16 mouse cellular contexts compared by ENCODE assay signal in genomic region chr4:75953349-75954060, GRCm38 (mm10).
DNase-seq lines count a peak whose midpoint lies in the region; ATAC-seq lines count a peak whose summit lies in the region.
"Had no signal": no experiment of that assay in that cellular context is flagged by ENCODE, and none has a peak within 500 bp of the region (broad histone marks: within the 10 kb centered on the region; RNA-seq: fewer than 3 reads in every experiment).

No protein-coding gene starts in this region.

- H3K36me3 ChIP-seq in heart, embryonic 13.5 days: peaks cover 7% of the 10 kb centered on the region
- H3K36me3 ChIP-seq in heart, embryonic 11.5 days (ENCODE audit: control insufficient read depth, insufficient read depth, low read length): no peaks in the 10 kb centered on the region
- H3K36me3 ChIP-seq in intestine, embryonic 16.5 days (ENCODE audit: control insufficient read depth, insufficient read depth, low read length): no peaks in the 10 kb centered on the region

- no peak overlapping the region for H3K9ac ChIP-seq in heart, embryonic 13.5 days
- H3K9ac ChIP-seq in heart, embryonic 11.5 days (ENCODE audit: low read depth, low read length): no peak overlapping the region
- no peak overlapping the region for H3K9ac ChIP-seq in intestine, embryonic 16.5 days (ENCODE audit: low read depth, low read length)
- H3K9ac ChIP-seq: hindbrain, embryonic 13.5 days had no signal

- peak; percentile 34 to 44 for DNase-seq in kidney, postnatal 36 days
- DNase-seq in lung, postnatal 10 days: peak; percentile 60
- no peak for DNase-seq in B cell, adult 2 months
- DNase-seq in layer of hippocampus, adult 18-20 months (ENCODE audit: low spot score in 2 of 2): no peak
- DNase-seq: adrenal gland, postnatal 10 days; cerebellum, postnatal 14 days; heart, adult 2 months; liver; retina, postnatal 1 day; spleen, adult 18-20 months had no signal

- H3K27me3 ChIP-seq in heart, embryonic 13.5 days (replicated peaks): no peaks in the 10 kb centered on the region
- H3K27me3 ChIP-seq in heart, embryonic 11.5 days (ENCODE audit: control insufficient read depth, insufficient read depth, low read length): no peaks in the 10 kb centered on the region
- no peaks in the 10 kb centered on the region for H3K27me3 ChIP-seq in intestine, embryonic 16.5 days (replicated peaks; ENCODE audit: control insufficient read depth, insufficient read depth, low read length)
- H3K27me3 ChIP-seq: hindbrain, embryonic 13.5 days; megakaryocyte, embryonic 14.5 days had no signal

- H3K4me2 ChIP-seq in heart, embryonic 13.5 days: no peak overlapping the region
- H3K4me2 ChIP-seq in heart, embryonic 11.5 days: no peak overlapping the region
- H3K4me2 ChIP-seq in intestine, embryonic 16.5 days (ENCODE audit: low read depth, low read length): no peak overlapping the region
- H3K4me2 ChIP-seq: hindbrain, embryonic 13.5 days had no signal

- H3K9me3 ChIP-seq in heart, embryonic 13.5 days: no peaks in the 10 kb centered on the region
- no peaks in the 10 kb centered on the region for H3K9me3 ChIP-seq in heart, embryonic 11.5 days (replicated peaks; ENCODE audit: control insufficient read depth, low read length)
- no peaks in the 10 kb centered on the region for H3K9me3 ChIP-seq in intestine, embryonic 16.5 days (ENCODE audit: control insufficient read depth, low read length)
- H3K9me3 ChIP-seq: hindbrain, embryonic 13.5 days had no signal

- H3K4me1 ChIP-seq in heart, embryonic 13.5 days: peaks cover 10% of the 10 kb centered on the region
- no peaks in the 10 kb centered on the region for H3K4me1 ChIP-seq in heart, embryonic 11.5 days (ENCODE audit: control insufficient read depth, insufficient read depth, low read length)
- H3K4me1 ChIP-seq in intestine, embryonic 16.5 days (ENCODE audit: control insufficient read depth, insufficient read depth, low read length): no peaks in the 10 kb centered on the region
- H3K4me1 ChIP-seq: hindbrain, embryonic 13.5 days; megakaryocyte, embryonic 14.5 days had no signal

- H3K27ac ChIP-seq in heart, embryonic 13.5 days (replicated peaks): peak overlapping the region; percentile 38; the same call in 1 of the 2 replicates
- H3K27ac ChIP-seq in heart, embryonic 11.5 days (ENCODE audit: low read depth, low read length): no peak overlapping the region
- no peak overlapping the region for H3K27ac ChIP-seq in intestine, embryonic 16.5 days (ENCODE audit: low read length)
- H3K27ac ChIP-seq: heart, adult 2 months; hindbrain, embryonic 13.5 days had no signal

- H3K4me3 ChIP-seq in heart, embryonic 13.5 days: no peak overlapping the region
- H3K4me3 ChIP-seq in heart, embryonic 11.5 days (ENCODE audit: low read depth, low read length): no peak overlapping the region
- H3K4me3 ChIP-seq in intestine, embryonic 16.5 days (ENCODE audit: low read length): no peak overlapping the region
- H3K4me3 ChIP-seq: heart, adult 2 months; hindbrain, embryonic 13.5 days; megakaryocyte, embryonic 14.5 days had no signal

- ATAC-seq in heart, embryonic 13.5 days (ENCODE audit: extremely low read depth, insufficient number of reproducible peaks, low FRiP score, low TSS enrichment): no peak
- ATAC-seq in heart, embryonic 11.5 days (replicated peaks; ENCODE audit: insufficient number of reproducible peaks, low FRiP score, low TSS enrichment): no peak
- ATAC-seq in intestine, embryonic 16.5 days: peak; percentile 68
- ATAC-seq in activated CD4-positive, CD25-positive, alpha-beta regulatory T cell, adult 4 months: no peak

- 47% methylated on average over 6 of the region's 6 CpGs for WGBS in heart, embryonic 13.5 days
- 61% methylated on average over 6 of the region's 6 CpGs for WGBS in heart, embryonic 11.5 days (ENCODE audit: insufficient replicate concordance)
- 64% methylated on average over 6 of the region's 6 CpGs for WGBS in intestine, embryonic 16.5 days

Comparison
In these comparisons a context has a peak if more than half of its experiments do, and no peak if none do; other contexts are left out.
1. DNase-seq: peak in kidney, postnatal 36 days (2 of 2) and lung, postnatal 10 days (single experiment); none in B cell, adult 2 months (0 of 2) and layer of hippocampus, adult 18-20 months (0 of 2).